Mouse (Mus musculus) cerebellum, adult 2 months (tissue): Measurements from ENCODE around the gene Rybp. TPM values are rescaled to one million over a fixed set of nuclear protein-coding genes. Genes with fewer than 3 reads are reported as not detected.

ENCODE experiments used
- DNase-seq, 2 experiments: peaks; one replicate each; pipeline ENCODE4 v3.0.0; 2021
- H3K27ac ChIP-seq: fragments of 200-500 bp; 2 replicates; pipeline ENCODE4 v1.5.1; 2012; ENCODE audit warnings: low read length, control low read depth, inconsistent platforms; ENCODE audit not compliant: insufficient read depth
- H3K27me3 ChIP-seq: fragments of 200-500 bp; 2 replicates; pipeline ENCODE4 v1.6.1; 2012; ENCODE audit warnings: inconsistent platforms, mild to moderate bottlenecking, low read length, moderate library complexity; ENCODE audit not compliant: control insufficient read depth, insufficient read depth
- H3K4me1 ChIP-seq: fragments of 200-500 bp; 2 replicates; pipeline ENCODE4 v1.6.1; 2011; ENCODE audit warnings: low read length; ENCODE audit not compliant: control insufficient read depth, insufficient read depth
- H3K4me3 ChIP-seq: fragments of 200-500 bp; replicated peaks from 2 replicates; pipeline ENCODE3; 2011; ENCODE audit warnings: mild to moderate bottlenecking, low read depth, low read length, control low read depth; ENCODE audit not compliant: insufficient read depth
- CTCF ChIP-seq: fragments of 200-500 bp; IDR thresholded peaks from 2 replicates; pipeline ENCODE4 v1.5.1; 2011; ENCODE audit warnings: low read depth, mild to moderate bottlenecking, control low read depth, low read length, moderate library complexity, borderline replicate concordance; ENCODE audit not compliant: insufficient read depth
- POLR2A ChIP-seq: fragments of 200-500 bp; IDR thresholded peaks from 2 replicates; pipeline ENCODE4 v1.6.1; 2011; ENCODE audit warnings: low read length, control low read depth, borderline replicate concordance; ENCODE audit not compliant: insufficient read depth
- WGBS: fragments of 180-500 bp; shearing (Covaris S2); methylation state at CpG from one replicate; pipeline ENCODE4 v1.1.7; 2018; 5-methylcytosine and 5-hydroxymethylcytosine counted together
- polyA plus RNA-seq: library from polyadenylated mRNA; depleted of rRNA; stranded (reverse); fragments of >200 nt; gene quantifications from 2 replicates; pipeline ENCODE4 v1.2.3, GENCODE M21; 2012

Rybp gene
- polyA plus RNA-seq, 1 experiment: 31.7 TPM

- TF ChIP-seq CTCF (no peak), POLR2A (no peak)
- Histone ChIP-seq H3K27ac (no peak overlapping the region), H3K4me1 (no peaks in the 10 kb centered on the region), H3K4me3 (no peak overlapping the region), H3K27me3 (no peaks in the 10 kb centered on the region)
- WGBS: 74% methylated on average over 1 of the region's 1 CpGs
- no peak for DNase-seq
These were observed 101.8 kb downstream of the Rybp start for GRCm38 (mm10) chr6:100185524-100185923.

- H3K4me1 ChIP-seq: peaks cover 6% of the 10 kb centered on the region
- no peak for TF ChIP-seq CTCF
- no peak for TF ChIP-seq POLR2A
- WGBS: 30% methylated on average over 3 of the region's 3 CpGs
- no peak for DNase-seq
- no peaks in the 10 kb centered on the region for H3K27me3 ChIP-seq
- H3K4me3 ChIP-seq: no peak overlapping the region
- H3K27ac ChIP-seq: no peak overlapping the region
These were observed 103.9 kb downstream of the Rybp start for GRCm38 (mm10) chr6:100183344-100183743.

- Histone ChIP-seq H3K4me3 (no peak overlapping the region), H3K27ac (no peak overlapping the region), H3K4me1 (peaks cover 6% of the 10 kb centered on the region), H3K27me3 (no peaks in the 10 kb centered on the region)
- no peak for DNase-seq
- WGBS: 88% methylated on average over 4 of the region's 4 CpGs
- TF ChIP-seq CTCF (no peak), POLR2A (no peak)
These were observed 106.4 kb downstream of the Rybp start for GRCm38 (mm10) chr6:100180883-100181262.

- 81% methylated on average over 4 of the region's 4 CpGs for WGBS
- TF ChIP-seq POLR2A (no peak), CTCF (no peak)
- no peaks in the 10 kb centered on the region for H3K27me3 ChIP-seq
- H3K4me3 ChIP-seq: no peak overlapping the region
- no peak for DNase-seq
- no peak overlapping the region for H3K27ac ChIP-seq
- peaks cover 6% of the 10 kb centered on the region for H3K4me1 ChIP-seq
These were observed 106.9 kb downstream of the Rybp start for GRCm38 (mm10) chr6:100180213-100180882.

GRCm38 (mm10) chr6:100178830-100179229, 108.5 kb downstream of the Rybp start:
- Histone ChIP-seq H3K4me1 (peaks cover 6% of the 10 kb centered on the region), H3K27me3 (no peaks in the 10 kb centered on the region), H3K27ac (no peak overlapping the region), H3K4me3 (no peak overlapping the region)
- TF ChIP-seq CTCF: no peak
- TF ChIP-seq POLR2A: no peak
- WGBS: 87% methylated on average over 3 of the region's 3 CpGs
- no peak for DNase-seq
